Mouse (Mus musculus) limb, embryonic 12.5 days (tissue): ENCODE results near the gene Asb6. TPM values are rescaled to one million over a fixed set of nuclear protein-coding genes. Genes with fewer than 3 reads are reported as not detected.

Experiments
- ATAC-seq: fragments of 200-750 bp; cut with Nextera tagmentation; 2 replicates; pipeline ENCODE4 v1.8.0; 2017; ENCODE audit warnings: low read depth, moderate TSS enrichment; ENCODE audit not compliant: insufficient number of reproducible peaks, insufficient read depth, low FRiP score, low TSS enrichment
- H3K27ac ChIP-seq: fragments of 300-500 bp; sonication (generic); 2 replicates; pipeline ENCODE4 v1.5.1; 2016; ENCODE audit warnings: mild to moderate bottlenecking, moderate library complexity
- H3K27me3 ChIP-seq: fragments of 300-500 bp; sonication (generic); 2 replicates; pipeline ENCODE4 v1.6.1; 2016; ENCODE audit warnings: mild to moderate bottlenecking, moderate library complexity
- H3K36me3 ChIP-seq: fragments of 300-500 bp; sonication (generic); 2 replicates; pipeline ENCODE4 v1.6.1; 2016; ENCODE audit warnings: mild to moderate bottlenecking, moderate library complexity
- H3K4me1 ChIP-seq: fragments of 300-500 bp; sonication (generic); replicated peaks from 2 replicates; pipeline ENCODE4 v1.6.1; 2016
- H3K4me2 ChIP-seq: fragments of 300-500 bp; sonication (generic); 2 replicates; pipeline ENCODE4 v1.6.1; 2016; ENCODE audit warnings: mild to moderate bottlenecking, moderate library complexity
- H3K4me3 ChIP-seq: fragments of 300-500 bp; sonication (generic); replicated peaks from 2 replicates; pipeline ENCODE4 v1.5.1; 2016; ENCODE audit warnings: mild to moderate bottlenecking
- H3K9ac ChIP-seq: fragments of 300-500 bp; sonication (generic); replicated peaks from 2 replicates; pipeline ENCODE4 v1.6.1; 2016; ENCODE audit warnings: mild to moderate bottlenecking, moderate library complexity
- H3K9me3 ChIP-seq: fragments of 300-500 bp; sonication (generic); 2 replicates; pipeline ENCODE4 v1.6.1; 2016; ENCODE audit warnings: mild to moderate bottlenecking, moderate library complexity
- WGBS: fragments of 180-500 bp; shearing (Covaris S2); methylation state at CpG from one replicate; pipeline ENCODE4 v1.1.7; 2016; 5-methylcytosine and 5-hydroxymethylcytosine counted together
- polyA plus RNA-seq: library from polyadenylated mRNA; unstranded; fragments of >200 nt; fragmentation: Nextera tagmentation; extraction: Ambion mirVana; gene quantifications from 2 replicates; pipeline ENCODE4 v1.2.1, GENCODE M21; 2016

The Asb6 gene
- polyA plus RNA-seq, 1 experiment from 2014 or later, result 47.4 TPM

DNA sequence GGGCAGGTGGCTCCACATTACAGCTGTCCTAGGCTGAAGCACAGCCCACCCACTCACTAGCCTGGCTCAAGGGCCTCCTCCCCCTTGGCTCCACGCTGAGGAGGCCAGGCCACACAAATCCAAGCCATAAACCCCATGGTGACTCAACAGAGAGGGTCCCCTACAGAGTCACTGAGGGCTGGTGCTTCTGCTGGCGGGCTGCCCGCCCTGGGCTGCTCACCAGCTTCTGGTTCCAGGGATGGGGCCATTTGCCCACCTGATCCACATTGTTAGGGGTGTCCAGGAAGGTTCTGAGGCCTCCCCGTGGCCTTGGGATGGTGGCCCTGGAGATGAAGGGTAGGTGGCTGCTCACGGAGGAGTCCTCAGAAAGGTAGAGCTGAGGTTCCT is 34.3 kb downstream of the Asb6 start:
- Histone ChIP-seq H3K9me3 (no peaks in the 10 kb centered on the region), H3K36me3 (no peaks in the 10 kb centered on the region), H3K27ac (peak overlapping the region; percentile 80), H3K27me3 (peaks cover 16% of the 10 kb centered on the region), H3K4me1 (peaks cover 47% of the 10 kb centered on the region), H3K9ac (peak overlapping the region; percentile 40; the same call in 1 of the 2 replicates), H3K4me2 (peak overlapping the region; percentile 56), H3K4me3 (peak overlapping the region; percentile 20; the same call in 1 of the 2 replicates)
- whole genome bisulfite sequencing, result 48% methylated on average over 5 of the region's 5 CpGs
- ATAC-seq, result no peak

- Histone ChIP-seq H3K36me3 (no peaks in the 10 kb centered on the region), H3K27ac (peak overlapping the region; percentile 80), H3K9me3 (no peaks in the 10 kb centered on the region), H3K4me3 (peak overlapping the region; percentile 42), H3K4me2 (peak overlapping the region; percentile 63), H3K27me3 (peaks cover 11% of the 10 kb centered on the region; the same call in 1 of the 2 replicates), H3K9ac (no peak overlapping the region; the same call in 1 of the 2 replicates), H3K4me1 (peaks cover 43% of the 10 kb centered on the region)
- 52% methylated on average over 7 of the region's 7 CpGs for WGBS
- ATAC-seq, result no peak
Measured at GRCm38 (mm10) chr2:30795271-30795888, 34.8 kb downstream of the Asb6 start.

- peak; percentile 63 for ATAC-seq
- 6% methylated on average over 48 of the region's 48 CpGs for WGBS
- peaks cover 43% of the 10 kb centered on the region for H3K4me1 ChIP-seq
- peak overlapping the region; percentile 63 for H3K4me2 ChIP-seq
- peak overlapping the region; percentile 81 for H3K27ac ChIP-seq
- H3K9me3 ChIP-seq, result no peaks in the 10 kb centered on the region
- peaks cover 2% of the 10 kb centered on the region; the same call in 1 of the 2 replicates for H3K27me3 ChIP-seq
- peak overlapping the region; percentile 42 for H3K4me3 ChIP-seq
- no peaks in the 10 kb centered on the region for H3K36me3 ChIP-seq
- peak overlapping the region; percentile 62 for H3K9ac ChIP-seq
Measured at GRCm38 (mm10) chr2:30794179-30795108, 35.7 kb downstream of the Asb6 start.

DNA sequence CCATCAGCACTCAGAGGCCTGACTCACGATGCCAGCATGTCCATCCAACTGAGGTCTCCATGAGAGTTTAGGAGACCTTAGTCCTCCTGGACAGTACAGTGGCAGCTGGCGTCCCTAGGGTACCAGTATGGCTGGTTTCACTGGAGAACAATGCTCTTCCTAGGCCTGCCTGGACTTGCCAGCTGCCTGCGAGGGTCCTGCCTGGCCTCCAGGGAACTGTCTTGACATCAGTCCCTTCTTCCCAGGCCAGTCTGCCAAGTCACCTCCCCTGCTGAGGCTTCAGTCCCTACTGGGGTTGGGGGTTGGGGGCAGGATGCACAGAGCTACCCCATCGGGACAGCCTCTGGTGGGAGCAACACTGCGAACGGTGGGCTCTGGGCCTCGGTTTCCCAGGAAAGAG is 38.1 kb downstream of the Asb6 start:
- Histone ChIP-seq H3K4me3 (no peak overlapping the region), H3K36me3 (no peaks in the 10 kb centered on the region), H3K4me1 (peaks cover 36% of the 10 kb centered on the region), H3K9ac (no peak overlapping the region), H3K27ac (no peak overlapping the region), H3K27me3 (no peaks in the 10 kb centered on the region), H3K9me3 (no peaks in the 10 kb centered on the region), H3K4me2 (no peak overlapping the region)
- no peak for ATAC-seq
- WGBS, result 86% methylated on average over 7 of the region's 7 CpGs

GRCm38 (mm10) chr2:30787466-30787865 is 42.7 kb downstream of the Asb6 start:
- WGBS, result 52% methylated on average over 4 of the region's 4 CpGs
- no peaks in the 10 kb centered on the region for H3K9me3 ChIP-seq
- peak overlapping the region; percentile 62; the same call in 1 of the 2 replicates for H3K27ac ChIP-seq
- H3K9ac ChIP-seq, result 0 out of 2 replicates have a peak overlapping the region, but pooled peaks have one; percentile 44
- H3K36me3 ChIP-seq, result no peaks in the 10 kb centered on the region
- peaks cover 35% of the 10 kb centered on the region for H3K4me1 ChIP-seq
- no peak overlapping the region for H3K4me3 ChIP-seq
- H3K27me3 ChIP-seq, result no peaks in the 10 kb centered on the region
- ATAC-seq, result no peak
- H3K4me2 ChIP-seq, result no peak overlapping the region

DNA sequence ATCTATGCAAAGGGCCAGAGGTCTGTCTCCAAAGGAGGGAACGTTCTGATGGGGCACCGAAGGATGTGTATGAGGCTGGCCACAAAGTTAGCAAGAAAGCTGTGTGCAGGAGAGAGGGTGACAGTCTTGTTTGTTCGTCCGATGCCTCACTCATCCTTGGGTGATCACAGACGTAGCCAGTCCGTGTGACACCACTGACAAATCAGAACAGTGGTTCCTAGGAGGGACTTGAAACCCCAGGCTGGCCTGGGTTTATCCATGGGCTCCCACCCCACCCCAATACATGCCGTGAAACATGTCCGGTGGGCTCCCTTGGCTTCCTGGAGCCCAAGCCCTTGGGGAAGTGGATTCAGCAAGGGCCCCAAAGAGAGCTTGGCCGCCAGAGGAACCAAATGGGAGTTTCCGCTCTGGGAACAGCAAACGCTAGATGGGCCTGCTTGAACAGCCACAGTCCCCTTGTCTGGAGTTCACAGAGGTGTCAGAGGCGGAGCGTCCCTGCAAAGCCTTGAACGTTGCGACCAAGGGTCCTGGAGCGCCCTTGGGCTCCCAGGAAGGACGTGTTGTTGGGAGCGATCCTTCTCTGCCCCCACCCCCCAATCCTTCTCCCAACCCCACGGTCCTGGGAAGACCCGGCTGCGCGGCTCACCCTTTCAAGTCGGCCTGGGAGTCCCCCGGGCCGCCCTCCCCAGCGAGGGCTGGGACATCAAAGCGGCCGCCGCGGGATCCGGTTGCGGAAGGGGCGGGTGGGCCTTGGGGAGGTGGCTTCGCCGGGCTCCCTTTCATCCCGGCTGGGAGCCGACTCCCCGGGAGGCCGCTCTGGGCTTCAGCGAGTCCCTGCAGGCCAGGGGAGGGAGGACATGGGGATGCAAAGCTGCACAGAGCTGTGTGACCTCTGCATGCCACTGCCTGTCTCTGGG is 45.8 kb downstream of the Asb6 start:
- peak overlapping the region; percentile 24 for H3K4me3 ChIP-seq
- WGBS, result 8% methylated on average over 39 of the region's 40 CpGs
- H3K4me1 ChIP-seq, result peaks cover 40% of the 10 kb centered on the region
- H3K9me3 ChIP-seq, result no peaks in the 10 kb centered on the region
- H3K27ac ChIP-seq, result peak overlapping the region; percentile 82
- no peak for ATAC-seq
- H3K9ac ChIP-seq, result peak overlapping the region; percentile 44
- peak overlapping the region; percentile 60 for H3K4me2 ChIP-seq
- H3K36me3 ChIP-seq, result no peaks in the 10 kb centered on the region
- H3K27me3 ChIP-seq, result no peaks in the 10 kb centered on the region

DNA sequence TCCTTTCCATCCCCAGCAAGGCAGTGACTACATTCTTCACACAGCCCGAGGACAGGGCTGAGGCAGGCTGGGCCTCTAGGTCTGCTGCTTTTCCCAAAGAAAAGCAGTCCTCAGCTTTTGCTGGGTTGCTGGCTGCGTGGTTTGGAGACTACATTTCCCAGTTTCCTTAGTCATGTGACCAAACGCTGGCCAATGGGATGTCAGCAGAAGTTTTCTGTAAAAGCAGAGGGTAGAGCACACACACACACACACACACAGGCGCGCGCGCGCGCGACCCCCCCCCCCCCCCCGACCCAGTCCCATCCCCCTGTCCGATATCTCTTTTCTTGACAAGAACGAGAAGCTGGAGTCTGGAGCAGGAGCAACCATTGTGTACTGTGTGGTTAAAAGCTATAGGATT is 46.8 kb downstream of the Asb6 start:
- H3K4me3 ChIP-seq, result peak overlapping the region; percentile 19; the same call in 1 of the 2 replicates
- ATAC-seq, result peak; percentile 44; the same call in 1 of the 2 replicates

DNA sequence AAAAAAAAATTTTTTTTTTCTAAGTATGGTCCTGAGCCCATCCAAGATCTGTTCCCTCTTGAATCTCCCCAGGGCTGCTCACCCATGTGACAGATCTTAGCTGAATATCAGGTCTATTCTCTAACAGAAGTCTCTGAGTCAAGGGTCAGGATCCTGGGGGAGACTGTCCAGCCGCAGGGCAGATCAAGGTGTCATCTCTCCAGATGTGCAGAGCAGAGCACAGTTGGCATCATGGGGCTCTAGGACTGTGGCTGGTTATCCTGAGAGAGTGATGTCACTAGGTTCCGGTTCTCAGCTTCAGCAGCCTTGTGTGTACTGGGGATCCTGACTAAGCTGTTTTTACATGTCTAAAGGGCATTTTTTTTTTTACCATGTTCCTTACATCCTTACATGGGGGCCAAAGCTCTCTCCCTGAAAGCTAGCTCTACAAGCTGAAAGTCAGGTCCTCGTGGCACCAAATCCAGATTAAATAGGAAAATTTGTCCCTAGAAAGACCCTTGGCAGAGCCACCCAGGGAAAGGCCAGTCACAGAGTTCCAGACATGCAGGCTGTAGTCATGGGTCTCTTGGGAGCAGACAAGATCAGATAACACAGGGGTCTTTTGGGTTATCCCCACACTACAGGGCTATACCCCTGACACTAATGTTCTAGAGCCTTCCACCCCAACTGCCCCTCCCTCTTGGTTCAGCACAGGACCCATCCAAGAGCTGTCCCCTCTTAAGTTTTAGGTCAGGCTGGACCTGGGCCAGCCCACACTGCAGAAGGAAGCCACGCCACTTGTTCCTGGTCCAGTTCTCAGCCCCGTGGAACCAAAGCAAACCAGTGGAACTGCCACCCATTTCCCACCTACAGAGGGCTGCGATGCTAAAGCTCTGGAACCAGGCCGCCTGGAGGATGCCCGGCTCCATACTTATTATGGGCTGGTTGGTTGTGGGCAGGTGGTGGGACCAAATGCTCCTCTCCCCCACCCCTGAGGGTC is 47.5 kb downstream of the Asb6 start:
- WGBS, result 75% methylated on average over 8 of the region's 8 CpGs
- Histone ChIP-seq H3K27me3 (no peaks in the 10 kb centered on the region), H3K4me1 (peaks cover 41% of the 10 kb centered on the region), H3K27ac (peak overlapping the region; percentile 82), H3K9me3 (no peaks in the 10 kb centered on the region), H3K36me3 (no peaks in the 10 kb centered on the region), H3K4me3 (no peak overlapping the region), H3K9ac (peak overlapping the region; percentile 44), H3K4me2 (peak overlapping the region; percentile 60)
- ATAC-seq, result no peak

More for the DNA sequence above, 46.8 kb downstream of the Asb6 start:
- Histone ChIP-seq H3K27me3 (no peaks in the 10 kb centered on the region), H3K9me3 (no peaks in the 10 kb centered on the region), H3K36me3 (no peaks in the 10 kb centered on the region), H3K4me1 (peaks cover 44% of the 10 kb centered on the region), H3K9ac (peak overlapping the region; percentile 44; the same call in 1 of the 2 replicates), H3K27ac (peak overlapping the region; percentile 82), H3K4me2 (peak overlapping the region; percentile 60)
- under 1% methylated on average over 11 of the region's 13 CpGs for WGBS

- Histone ChIP-seq H3K27ac (peak overlapping the region; percentile 53; the same call in 1 of the 2 replicates), H3K4me2 (no peak overlapping the region), H3K27me3 (no peaks in the 10 kb centered on the region), H3K9ac (no peak overlapping the region), H3K4me3 (no peak overlapping the region), H3K36me3 (no peaks in the 10 kb centered on the region), H3K9me3 (no peaks in the 10 kb centered on the region), H3K4me1 (peaks cover 21% of the 10 kb centered on the region)
- WGBS, result 5% methylated on average over 5 of the region's 5 CpGs
- ATAC-seq, result no peak
Measured at GRCm38 (mm10) chr2:30779241-30779640, 50.9 kb downstream of the Asb6 start.

DNA sequence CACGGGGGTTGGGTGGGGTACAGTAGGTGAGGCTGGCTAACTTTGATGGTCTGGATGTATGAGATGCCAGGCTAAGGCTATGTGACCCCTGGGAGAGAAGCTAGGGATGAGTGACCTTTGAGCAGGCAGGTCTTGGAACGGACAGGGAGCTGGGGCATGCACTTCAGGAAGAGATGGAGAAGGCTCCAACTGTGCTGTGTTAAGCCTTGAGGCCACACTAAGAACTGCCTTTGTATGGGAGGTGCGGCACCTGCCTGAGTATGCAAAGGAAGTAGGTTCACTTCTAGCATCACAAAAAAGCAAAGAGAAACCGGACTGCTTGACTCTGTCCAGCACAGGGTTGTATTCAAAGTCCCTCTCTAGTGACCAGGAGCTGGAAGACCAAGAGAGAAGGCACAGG is 51.9 kb downstream of the Asb6 start:
- Histone ChIP-seq H3K4me1 (peaks cover 15% of the 10 kb centered on the region), H3K36me3 (no peaks in the 10 kb centered on the region), H3K4me2 (no peak overlapping the region), H3K9me3 (no peaks in the 10 kb centered on the region), H3K4me3 (no peak overlapping the region), H3K9ac (0 out of 2 replicates have a peak overlapping the region, but pooled peaks have one; percentile 8), H3K27me3 (no peaks in the 10 kb centered on the region), H3K27ac (no peak overlapping the region)
- ATAC-seq, result no peak
- 81% methylated on average over 4 of the region's 4 CpGs for WGBS
